Mouse (Mus musculus): ENCODE results near the gene Stpg2. TPM values are rescaled to one million over a fixed set of nuclear protein-coding genes. Genes with fewer than 3 reads are reported as not detected.
"Not testable (repeated sequence)": the region's sequence is repeated elsewhere in the genome, so short reads cannot be mapped to it uniquely, and the experiment has no call there.

Stpg2 gene
- total and polyA plus RNA-seq, 2 experiments from 2014 or later, result 0.19 TPM; not detected in 1

GRCm38 (mm10) chr3:139442170-139442569, 236.7 kb downstream of the Stpg2 start:
- WGBS, result 59% methylated on average over 7 of the region's 7 CpGs
- no peaks in the 10 kb centered on the region for H3K9me3 ChIP-seq (ENCODE audit: low read length)
- no peak for ATAC-seq
- no peaks in the 10 kb centered on the region for H3K36me3 ChIP-seq (ENCODE audit: insufficient read depth)
- H3K4me1 ChIP-seq (ENCODE audit: insufficient read depth), result no peaks in the 10 kb centered on the region
- no peak overlapping the region for H3K9ac ChIP-seq
- H3K4me2 ChIP-seq (ENCODE audit: low read depth), result no peak overlapping the region
- TF ChIP-seq CTCF (IDR thresholded peaks at IDR 0.05; ENCODE audit: low read depth), result no peak
- H3K27me3 ChIP-seq (ENCODE audit: insufficient read depth, low read length), result no peaks in the 10 kb centered on the region
- H3K27ac ChIP-seq (ENCODE audit: low read depth, low read length), result no peak overlapping the region
- peak; percentile 2 for DNase-seq
- no peak overlapping the region for H3K4me3 ChIP-seq (ENCODE audit: low read depth, low read length)

- no peaks in the 10 kb centered on the region for H3K9me3 ChIP-seq (ENCODE audit: low read length)
- H3K4me2 ChIP-seq (ENCODE audit: low read depth), result no peak overlapping the region
- no peaks in the 10 kb centered on the region for H3K27me3 ChIP-seq (ENCODE audit: insufficient read depth, low read length)
- no peak overlapping the region for H3K27ac ChIP-seq (ENCODE audit: low read depth, low read length)
- no peak overlapping the region for H3K4me3 ChIP-seq (ENCODE audit: low read depth, low read length)
- DNase-seq (no peak), ATAC-seq (no peak)
- no peaks in the 10 kb centered on the region for H3K4me1 ChIP-seq (ENCODE audit: insufficient read depth)
- no peaks in the 10 kb centered on the region for H3K36me3 ChIP-seq (ENCODE audit: insufficient read depth)
- H3K9ac ChIP-seq, result no peak overlapping the region
- 57% methylated on average over 3 of the region's 3 CpGs for WGBS
- TF ChIP-seq CTCF (IDR thresholded peaks at IDR 0.05; ENCODE audit: low read depth), result no peak
These were observed 290.4 kb downstream of the Stpg2 start for GRCm38 (mm10) chr3:139495939-139496338.

- H3K4me1 ChIP-seq (ENCODE audit: insufficient read depth), result no peaks in the 10 kb centered on the region
- H3K27ac ChIP-seq (ENCODE audit: low read depth, low read length), result no peak overlapping the region
- no peak overlapping the region for H3K4me3 ChIP-seq (ENCODE audit: low read depth, low read length)
- no peak overlapping the region for H3K4me2 ChIP-seq (ENCODE audit: low read depth)
- no peak for TF ChIP-seq CTCF (IDR thresholded peaks at IDR 0.05; ENCODE audit: low read depth)
- ATAC-seq, result no peak
- H3K27me3 ChIP-seq (ENCODE audit: insufficient read depth, low read length), result no peaks in the 10 kb centered on the region
- no peak for DNase-seq
- no peaks in the 10 kb centered on the region for H3K9me3 ChIP-seq (ENCODE audit: low read length)
- 39% methylated on average over 5 of the region's 5 CpGs for WGBS
- no peaks in the 10 kb centered on the region for H3K36me3 ChIP-seq (ENCODE audit: insufficient read depth)
- H3K9ac ChIP-seq, result no peak overlapping the region
These were observed 296.7 kb downstream of the Stpg2 start for GRCm38 (mm10) chr3:139502216-139502615.

- Histone ChIP-seq H3K27ac (ENCODE audit: low read depth, low read length) (no peak overlapping the region), H3K36me3 (ENCODE audit: insufficient read depth) (no peaks in the 10 kb centered on the region), H3K9ac (no peak overlapping the region), H3K4me1 (ENCODE audit: insufficient read depth) (no peaks in the 10 kb centered on the region), H3K4me2 (ENCODE audit: low read depth) (no peak overlapping the region), H3K4me3 (ENCODE audit: low read depth, low read length) (no peak overlapping the region), H3K9me3 (ENCODE audit: low read length) (no peaks in the 10 kb centered on the region), H3K27me3 (ENCODE audit: insufficient read depth, low read length) (no peaks in the 10 kb centered on the region)
- DNase-seq, result peak; percentile 78
- 24% methylated on average over 6 of the region's 6 CpGs for WGBS
- peak; percentile 70 for TF ChIP-seq CTCF (IDR thresholded peaks at IDR 0.05; ENCODE audit: low read depth)
- peak; percentile 88 for ATAC-seq
These were observed 303.9 kb downstream of the Stpg2 start for GRCm38 (mm10) chr3:139509275-139509985.

- Histone ChIP-seq H3K9ac (no peak overlapping the region), H3K4me2 (ENCODE audit: low read depth) (no peak overlapping the region), H3K27me3 (ENCODE audit: insufficient read depth, low read length) (no peaks in the 10 kb centered on the region), H3K4me1 (ENCODE audit: insufficient read depth) (no peaks in the 10 kb centered on the region), H3K9me3 (ENCODE audit: low read length) (no peaks in the 10 kb centered on the region), H3K27ac (ENCODE audit: low read depth, low read length) (no peak overlapping the region), H3K4me3 (ENCODE audit: low read depth, low read length) (no peak overlapping the region), H3K36me3 (ENCODE audit: insufficient read depth) (no peaks in the 10 kb centered on the region)
- no peak for ATAC-seq
- TF ChIP-seq CTCF (IDR thresholded peaks at IDR 0.05; ENCODE audit: low read depth), result no peak
- WGBS, result 86% methylated on average over 2 of the region's 2 CpGs
- no peak for DNase-seq
These were observed 373.0 kb downstream of the Stpg2 start for GRCm38 (mm10) chr3:139578496-139578895.

GRCm38 (mm10) chr3:139581298-139581697, 375.8 kb downstream of the Stpg2 start:
- Histone ChIP-seq H3K36me3 (ENCODE audit: insufficient read depth) (no peaks in the 10 kb centered on the region), H3K4me2 (ENCODE audit: low read depth) (no peak overlapping the region), H3K27me3 (ENCODE audit: insufficient read depth, low read length) (no peaks in the 10 kb centered on the region), H3K9me3 (ENCODE audit: low read length) (no peaks in the 10 kb centered on the region), H3K27ac (ENCODE audit: low read depth, low read length) (no peak overlapping the region), H3K9ac (no peak overlapping the region), H3K4me3 (ENCODE audit: low read depth, low read length) (no peak overlapping the region), H3K4me1 (ENCODE audit: insufficient read depth) (no peaks in the 10 kb centered on the region)
- no peak for DNase-seq
- no peak for ATAC-seq
- no peak for TF ChIP-seq CTCF (IDR thresholded peaks at IDR 0.05; ENCODE audit: low read depth)

GRCm38 (mm10) chr3:139599508-139599907, 394.0 kb downstream of the Stpg2 start:
- no peak overlapping the region for H3K4me3 ChIP-seq (ENCODE audit: low read depth, low read length)
- H3K9me3 ChIP-seq (ENCODE audit: low read length), result no peaks in the 10 kb centered on the region
- H3K27ac ChIP-seq (ENCODE audit: low read depth, low read length), result no peak overlapping the region
- ATAC-seq, result no peak
- no peaks in the 10 kb centered on the region for H3K27me3 ChIP-seq (ENCODE audit: insufficient read depth, low read length)
- no peak for DNase-seq
- no peak for TF ChIP-seq CTCF (IDR thresholded peaks at IDR 0.05; ENCODE audit: low read depth)
- no peak overlapping the region for H3K9ac ChIP-seq
- no peaks in the 10 kb centered on the region for H3K36me3 ChIP-seq (ENCODE audit: insufficient read depth)
- H3K4me1 ChIP-seq (ENCODE audit: insufficient read depth), result no peaks in the 10 kb centered on the region
- no peak overlapping the region for H3K4me2 ChIP-seq (ENCODE audit: low read depth)
- 83% methylated on average over 3 of the region's 3 CpGs for whole genome bisulfite sequencing

GRCm38 (mm10) chr3:139608267-139608666, 402.8 kb downstream of the Stpg2 start:
- H3K27ac ChIP-seq (ENCODE audit: low read depth, low read length); H3K4me1 ChIP-seq (ENCODE audit: insufficient read depth); DNase-seq; H3K9ac ChIP-seq; H3K27me3 ChIP-seq (ENCODE audit: insufficient read depth, low read length); H3K4me3 ChIP-seq (ENCODE audit: low read depth, low read length); H3K9me3 ChIP-seq (ENCODE audit: low read length); ATAC-seq; H3K36me3 ChIP-seq (ENCODE audit: insufficient read depth); H3K4me2 ChIP-seq (ENCODE audit: low read depth): not testable (repeated sequence)

Data from forebrain, postnatal 0 days (tissue).